Mouse (Mus musculus) G1E (cell line): ENCODE results near the gene Pdcd7. TPM values are rescaled to one million over a fixed set of nuclear protein-coding genes. Genes with fewer than 3 reads are reported as not detected.

Experiments used
- ATAC-seq: 2 replicates; pipeline ENCODE4 v1.8.0; 2016; ENCODE audit warnings: mild to moderate bottlenecking; ENCODE audit not compliant: insufficient number of reproducible peaks, poor library complexity, low FRiP score, severe bottlenecking; ENCODE audit errors: extremely low read depth
- DNase-seq: peaks from one replicate; pipeline ENCODE4 v3.0.0; 2012; ENCODE audit warnings: low spot score
- H3K27me3 ChIP-seq: 2 replicates; pipeline ENCODE4 v1.6.1; 2012; ENCODE audit warnings: mild to moderate bottlenecking, low read length, inconsistent platforms; ENCODE audit not compliant: insufficient read depth
- H3K36me3 ChIP-seq: replicated peaks from 2 replicates; pipeline ENCODE3; 2012; ENCODE audit warnings: mild to moderate bottlenecking, inconsistent platforms
- H3K4me1 ChIP-seq: 2 replicates; pipeline ENCODE4 v1.6.1; 2012; ENCODE audit warnings: low read depth, low read length, inconsistent platforms, mixed read lengths; ENCODE audit not compliant: insufficient read depth
- H3K4me3 ChIP-seq: 2 replicates; pipeline ENCODE4 v1.5.1; 2012; ENCODE audit warnings: low read depth, mild to moderate bottlenecking, inconsistent platforms, low read length, moderate library complexity, mixed read lengths
- H3K9me3 ChIP-seq: replicated peaks from 2 replicates; pipeline ENCODE4 v1.6.1; 2012; ENCODE audit warnings: inconsistent platforms
- CTCF ChIP-seq: IDR thresholded peaks from 2 replicates; pipeline ENCODE4 v1.5.1; 2012; ENCODE audit warnings: low read depth, low read length, inconsistent platforms, mixed read lengths
- GATA1 ChIP-seq: IDR thresholded peaks from 2 replicates; pipeline ENCODE4 v1.6.1; 2012; ENCODE audit warnings: borderline replicate concordance, low read length, inconsistent platforms, mixed read lengths
- GATA2 ChIP-seq: IDR thresholded peaks from 2 replicates; pipeline ENCODE4 v1.6.1; 2012; ENCODE audit warnings: low read depth, low read length, inconsistent platforms, borderline replicate concordance
- POLR2AphosphoS5 ChIP-seq: IDR thresholded peaks from 2 replicates; pipeline ENCODE4 v1.6.1; 2012; ENCODE audit warnings: low read depth, low read length, inconsistent platforms; ENCODE audit not compliant: insufficient replicate concordance
- TAL1 ChIP-seq: conservative IDR thresholded peaks from 2 replicates; pipeline ENCODE4 v1.6.1; 2012; ENCODE audit warnings: low read depth, low read length, inconsistent platforms, mixed read lengths
- polyA plus RNA-seq: library from polyadenylated mRNA; stranded (reverse); fragments of >175 nt; gene quantifications from 2 replicates; pipeline ENCODE4 v1.2.3, GENCODE M21; 2012
- total RNA-seq, 2 experiments: library from RNA; stranded (forward) in 1 of 2; stranded (reverse) in 1 of 2; fragments of 200-1000 nt in 1 of 2; fragments of >200 nt in 1 of 2; fragmentation: Nextera tagmentation in 1 of 2; gene quantifications; 2 replicates each; pipeline ENCODE4 v1.2.3; 2014 to 2017

Gene Pdcd7
- total and polyA plus RNA-seq, 3 experiments = 10.2 to 29.9 (median 22.7) TPM

DNA sequence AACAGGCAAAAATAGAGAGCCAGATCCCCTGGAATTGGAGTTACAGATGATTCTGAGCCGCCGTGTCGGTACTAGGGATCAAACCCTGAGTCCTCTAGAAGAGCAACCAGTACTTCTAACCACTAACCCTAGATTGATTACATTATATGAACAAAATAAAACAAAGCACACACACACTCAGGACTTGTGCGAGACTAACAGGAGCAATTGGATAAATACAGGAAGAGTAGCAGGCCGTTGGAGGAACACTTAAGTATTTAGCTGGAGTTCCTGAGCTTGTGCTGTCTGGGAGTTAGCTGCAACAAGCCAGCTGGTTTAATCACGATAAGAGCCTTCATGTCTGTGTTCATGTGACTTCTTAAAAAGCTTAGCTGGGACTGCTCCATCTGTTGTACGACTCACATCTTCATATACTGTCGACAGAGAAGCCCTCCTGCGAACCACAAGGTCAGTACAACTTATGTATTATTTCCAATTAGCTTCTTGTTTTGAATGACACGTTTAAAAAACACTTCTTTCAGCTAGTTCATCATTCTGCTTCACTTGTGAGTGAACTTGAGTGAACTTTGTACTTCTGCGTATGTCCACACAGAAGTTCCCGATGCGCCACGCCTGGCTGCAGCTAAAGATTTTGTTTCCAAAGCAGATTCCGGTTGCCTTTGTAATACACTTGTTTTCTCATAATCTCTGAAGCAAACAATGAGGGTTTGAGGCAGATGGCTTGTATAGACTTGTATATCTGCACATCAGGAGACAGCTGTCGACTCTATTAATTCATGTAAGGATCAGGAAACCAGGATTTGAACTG lies 14.9 kb downstream of the Pdcd7 start, which contains the start of gene Ubap1l:
Gene Ubap1l (plus strand): TSS at position 401 of the 808 bp plus-strand sequence.
- no peak for DNase-seq
- no peak for TF ChIP-seq CTCF
- TF ChIP-seq GATA2 = no peak
- no peak for TF ChIP-seq TAL1
- TF ChIP-seq GATA1 = no peak
- TF ChIP-seq POLR2AphosphoS5 = no peak
- no peak for ATAC-seq
- Histone ChIP-seq H3K4me1 (no peaks in the 10 kb centered on the region; the same call in 1 of the 2 replicates), H3K4me3 (no peak within 1 kb of the TSS), H3K9me3 (no peaks in the 10 kb centered on the region), H3K36me3 (peaks cover 90% of the 10 kb centered on the region), H3K27me3 (no peaks in the 10 kb centered on the region)

DNA sequence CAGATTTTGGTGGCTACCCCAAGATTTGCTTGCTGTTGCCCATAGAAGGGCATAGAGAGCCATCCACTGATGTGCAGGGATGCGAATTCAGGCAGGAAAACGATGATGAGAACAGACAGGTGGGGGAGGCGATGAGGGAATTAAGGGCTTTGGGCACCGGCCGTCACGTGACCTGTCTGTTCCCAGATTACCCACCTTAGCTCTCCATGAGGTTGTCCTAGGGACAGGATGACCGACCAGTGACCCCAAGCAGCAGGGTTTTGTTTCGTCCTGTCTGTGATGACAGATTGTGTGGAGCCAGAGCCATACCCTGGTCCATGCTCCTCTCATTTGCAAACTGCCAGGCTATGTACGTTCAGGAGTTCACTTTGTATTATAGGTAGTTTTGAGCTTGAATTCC lies 17.8 kb downstream of the Pdcd7 start:
- no peak for DNase-seq
- ATAC-seq = no peak
- Histone ChIP-seq H3K4me3 (no peak overlapping the region), H3K27me3 (no peaks in the 10 kb centered on the region), H3K4me1 (no peaks in the 10 kb centered on the region; the same call in 1 of the 2 replicates), H3K36me3 (peaks cover 64% of the 10 kb centered on the region), H3K9me3 (no peaks in the 10 kb centered on the region)
- TF ChIP-seq POLR2AphosphoS5 (no peak), TAL1 (no peak), GATA1 (no peak), GATA2 (no peak), CTCF (no peak)

DNA sequence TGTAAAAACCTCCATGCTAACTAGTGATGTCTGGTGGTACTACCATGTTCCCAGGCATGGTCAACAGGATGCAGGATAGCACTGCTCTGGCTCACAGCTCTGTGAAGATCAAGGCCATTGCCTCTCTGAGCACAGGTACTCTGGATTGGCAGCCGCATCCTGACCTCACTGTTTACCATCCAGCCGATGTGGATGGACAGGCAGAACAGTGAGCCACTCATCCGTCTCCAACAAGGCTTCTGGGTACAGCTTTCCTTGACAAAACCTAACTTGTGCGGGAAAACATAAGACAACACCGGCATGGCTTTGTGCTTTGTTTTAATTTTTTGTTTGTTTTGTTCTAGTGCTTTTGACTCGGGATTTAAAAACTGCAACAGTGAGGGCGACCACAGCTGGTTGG lies 19.8 kb downstream of the Pdcd7 start:
- no peaks in the 10 kb centered on the region for H3K9me3 ChIP-seq
- ATAC-seq = no peak
- DNase-seq = no peak
- no peaks in the 10 kb centered on the region for H3K4me1 ChIP-seq
- peaks cover 49% of the 10 kb centered on the region for H3K36me3 ChIP-seq
- TF ChIP-seq POLR2AphosphoS5 (no peak), GATA2 (no peak), TAL1 (no peak), GATA1 (no peak), CTCF (no peak)
- H3K4me3 ChIP-seq = no peak overlapping the region
- H3K27me3 ChIP-seq = no peaks in the 10 kb centered on the region

GRCm38 (mm10) chr9:65371756-65372155 lies 25.9 kb downstream of the Pdcd7 start:
- Histone ChIP-seq H3K27me3 (peaks cover 4% of the 10 kb centered on the region; the same call in 1 of the 2 replicates), H3K4me1 (no peaks in the 10 kb centered on the region), H3K4me3 (no peak overlapping the region), H3K9me3 (no peaks in the 10 kb centered on the region), H3K36me3 (peaks cover 7% of the 10 kb centered on the region)
- TF ChIP-seq TAL1 = no peak
- no peak for ATAC-seq
- no peak for DNase-seq

DNA sequence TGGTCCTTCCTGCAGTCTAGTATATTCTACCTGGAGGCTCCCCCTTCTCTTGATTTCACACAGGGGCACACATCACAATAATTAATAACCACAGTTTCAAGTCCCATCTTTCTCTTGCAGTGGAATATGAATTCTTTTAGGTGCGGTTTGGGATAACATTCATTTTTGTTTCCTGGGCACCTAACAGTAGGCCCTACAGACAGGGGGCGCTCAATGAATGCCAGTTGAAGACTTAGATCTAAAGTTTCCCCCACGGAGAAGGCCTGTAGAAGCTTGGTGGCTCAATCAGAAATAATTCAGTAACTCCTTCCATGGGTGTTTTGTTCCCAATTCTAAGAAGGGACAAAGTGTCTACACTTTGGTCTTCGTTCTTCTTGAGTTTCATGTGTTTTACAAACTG lies 26.5 kb downstream of the Pdcd7 start:
- Histone ChIP-seq H3K4me1 (no peaks in the 10 kb centered on the region), H3K36me3 (peaks cover 7% of the 10 kb centered on the region), H3K9me3 (no peaks in the 10 kb centered on the region), H3K27me3 (peaks cover 11% of the 10 kb centered on the region; the same call in 1 of the 2 replicates), H3K4me3 (no peak overlapping the region)
- TF ChIP-seq CTCF (no peak), GATA1 (no peak), POLR2AphosphoS5 (no peak), TAL1 (no peak), GATA2 (no peak)
- no peak for ATAC-seq
- no peak for DNase-seq

DNA sequence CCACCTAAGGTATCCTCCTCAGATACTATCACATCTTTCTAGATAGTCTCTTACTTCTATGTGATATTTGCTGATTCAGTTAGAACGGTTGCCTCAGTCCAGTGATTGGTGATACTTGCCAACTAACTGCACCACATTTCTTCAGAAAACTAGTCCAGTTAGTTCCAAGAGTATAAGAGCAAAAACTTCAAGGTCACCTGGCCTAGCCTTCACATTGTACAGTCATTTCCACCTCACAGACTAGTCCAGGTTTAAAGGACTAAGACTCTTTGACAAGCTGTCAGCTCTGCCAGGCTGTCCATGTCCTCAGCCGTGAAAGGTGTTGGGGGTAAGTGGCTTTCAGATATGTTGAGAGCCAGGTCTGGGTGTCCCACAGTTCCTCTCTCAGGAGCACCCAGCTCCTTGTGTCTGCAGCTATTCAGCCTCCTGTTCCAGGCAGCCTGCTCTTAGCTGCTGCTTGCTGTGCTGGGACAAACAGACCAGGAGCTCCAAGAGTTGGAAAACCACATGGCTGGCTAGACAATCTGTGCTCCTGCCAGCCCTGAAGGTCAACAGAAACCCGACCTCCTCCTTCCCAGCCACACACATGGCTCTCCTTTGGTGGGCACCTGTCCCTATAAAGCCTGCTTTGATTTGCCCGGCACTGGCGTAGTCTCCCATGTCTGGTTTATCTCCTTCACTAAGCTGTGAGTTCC lies 28.7 kb downstream of the Pdcd7 start:
- H3K36me3 ChIP-seq = peaks cover 4% of the 10 kb centered on the region
- no peaks in the 10 kb centered on the region for H3K9me3 ChIP-seq
- ATAC-seq (no peak), DNase-seq (no peak)
- TF ChIP-seq TAL1 = no peak
- no peak for TF ChIP-seq GATA2
- TF ChIP-seq CTCF = no peak
- TF ChIP-seq POLR2AphosphoS5 = no peak
- TF ChIP-seq GATA1 = no peak
- peaks cover 27% of the 10 kb centered on the region for H3K27me3 ChIP-seq
- H3K4me3 ChIP-seq = no peak overlapping the region
- no peaks in the 10 kb centered on the region for H3K4me1 ChIP-seq
